Mouse (Mus musculus): ENCODE data around the gene Tdgf1. TPM values are rescaled to one million over a fixed set of nuclear protein-coding genes. Genes with fewer than 3 reads are reported as not detected.

The Tdgf1 gene
- total RNA-seq, 2 experiments from 2014 or later, result not detected

DNA sequence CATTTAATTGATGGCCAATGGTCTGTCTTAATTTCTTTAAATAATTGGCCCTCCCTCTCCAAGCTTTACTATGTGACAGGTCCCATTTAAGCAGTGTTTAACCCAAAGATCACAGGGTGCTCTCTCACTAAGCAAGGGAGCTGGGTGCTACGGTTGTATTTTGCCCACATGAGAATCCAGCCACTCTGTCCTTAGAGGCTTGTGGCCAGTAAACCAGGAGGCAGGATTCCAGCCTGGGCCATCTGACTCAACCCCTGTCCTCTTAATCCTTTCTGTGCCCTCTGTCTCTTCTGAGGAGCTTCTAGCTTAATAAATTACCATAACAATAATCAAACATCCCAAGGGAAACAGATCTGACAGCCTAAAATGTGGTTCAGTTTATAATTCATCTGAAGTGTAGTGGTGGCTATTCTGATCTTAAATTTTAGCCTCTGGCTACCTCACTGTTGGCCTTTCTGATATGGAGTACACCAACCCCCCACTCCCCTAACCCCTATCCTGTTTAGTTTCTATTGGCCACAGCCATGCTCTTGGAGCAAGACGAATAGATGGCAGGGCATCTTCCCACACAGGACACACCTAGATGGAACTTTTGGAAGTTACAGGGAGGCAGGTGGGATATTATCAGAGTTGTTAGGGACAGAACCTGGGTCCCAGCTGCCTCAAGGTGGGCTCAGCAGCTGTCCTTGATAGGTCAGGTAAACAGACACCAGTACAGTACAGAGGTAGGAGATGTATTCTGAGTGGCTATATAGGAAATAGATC is 8.9 kb upstream of the Tdgf1 start:
- DNase-seq, result no peak
- intact Hi-C loops (cut with DNase I), result loop anchor here (2.0 to 5.0 kb wide), 2 partner anchors 32 to 173 kb away; no protein-coding TSS in a partner anchor

- intact Hi-C loops (cut with DNase I), result loop anchor here (2.0 to 5.0 kb wide), 2 partner anchors 31 to 172 kb away; no protein-coding TSS in a partner anchor
- DNase-seq, result peak; percentile 76 to 78
Measured at GRCm38 (mm10) chr9:110953550-110954461, 7.8 kb upstream of the Tdgf1 start.

DNA sequence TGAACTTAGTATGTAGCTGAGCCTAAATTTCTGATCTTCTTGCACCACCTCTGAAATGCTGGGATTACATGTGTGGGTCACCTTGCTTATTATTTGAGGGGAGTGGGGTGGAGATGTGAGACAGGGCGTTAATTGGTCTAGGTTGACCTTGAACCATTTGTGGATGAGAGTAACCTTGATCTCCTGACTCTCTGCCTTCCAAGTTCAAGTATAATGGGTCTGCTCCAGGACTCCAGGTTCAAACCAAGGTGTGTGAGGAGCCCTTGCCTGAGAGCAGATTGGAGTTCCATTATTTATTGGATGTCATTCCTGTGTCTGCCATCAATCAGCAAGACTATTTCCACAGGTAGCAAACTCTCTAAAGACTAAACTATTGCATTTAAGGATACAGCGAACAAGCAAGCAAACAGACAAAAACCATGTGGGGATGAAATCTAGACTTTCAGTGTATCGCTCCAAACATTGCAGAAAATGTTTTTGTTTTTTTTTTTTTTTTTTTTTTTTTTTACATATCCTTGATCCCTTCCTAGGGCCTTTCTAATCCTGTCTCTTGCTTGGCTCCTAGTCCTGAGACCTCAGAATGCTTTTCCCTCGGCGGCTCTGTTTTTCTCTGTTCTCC is 7.1 kb upstream of the Tdgf1 start:
- intact Hi-C loops (cut with DNase I), result loop anchor here (5.0 kb wide), 1 partner anchor 171 kb away; no protein-coding TSS in a partner anchor
- peak in 1 of 2 experiments; percentile 21 for DNase-seq

DNA sequence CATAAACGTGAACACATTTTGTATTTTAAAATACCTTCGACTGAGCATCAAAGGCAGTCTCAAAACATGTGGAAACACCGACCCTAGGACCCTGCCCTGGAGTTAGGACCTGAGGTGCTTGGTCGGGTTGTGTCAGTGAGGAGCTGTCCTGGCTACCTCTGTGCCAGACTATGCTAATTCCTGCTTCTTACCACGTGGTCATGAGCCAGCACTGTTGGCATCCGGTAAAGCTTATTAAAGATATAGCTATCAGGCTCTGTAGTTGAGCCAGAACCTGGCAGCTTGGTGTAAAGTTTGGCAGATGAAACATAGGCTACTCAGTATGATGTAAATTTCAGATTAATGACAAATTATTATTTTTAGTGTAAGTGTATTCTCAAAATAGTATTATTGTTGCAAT is 6.4 kb upstream of the Tdgf1 start:
- peak in 1 of 2 experiments; percentile 24 for DNase-seq
- intact Hi-C loops (cut with DNase I), result loop anchor here (5.0 kb wide), 1 partner anchor 170 kb away; no protein-coding TSS in a partner anchor

DNA sequence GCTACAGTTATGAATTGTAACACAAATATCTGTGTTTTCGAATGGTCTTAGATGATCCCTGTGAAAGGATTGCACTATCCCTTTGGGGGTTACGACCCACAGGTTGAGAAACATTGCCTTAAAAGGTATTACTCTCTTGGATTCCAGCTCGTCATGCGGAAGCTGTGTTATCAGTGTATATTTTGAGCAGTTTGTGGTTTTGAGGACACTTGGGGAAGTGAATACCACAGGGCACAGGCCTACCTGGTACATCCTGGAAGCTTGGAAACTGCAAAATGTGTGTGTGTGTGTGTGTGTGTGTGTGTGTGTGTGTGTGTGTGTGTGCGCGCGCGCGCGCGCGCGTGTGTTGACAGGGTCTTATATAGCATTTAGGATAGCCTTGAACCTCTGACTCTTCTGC is 5.9 kb upstream of the Tdgf1 start:
- intact Hi-C loops (cut with DNase I), result loop anchor here (5.0 kb wide), 1 partner anchor 170 kb away; no protein-coding TSS in a partner anchor
- no peak for DNase-seq

DNA sequence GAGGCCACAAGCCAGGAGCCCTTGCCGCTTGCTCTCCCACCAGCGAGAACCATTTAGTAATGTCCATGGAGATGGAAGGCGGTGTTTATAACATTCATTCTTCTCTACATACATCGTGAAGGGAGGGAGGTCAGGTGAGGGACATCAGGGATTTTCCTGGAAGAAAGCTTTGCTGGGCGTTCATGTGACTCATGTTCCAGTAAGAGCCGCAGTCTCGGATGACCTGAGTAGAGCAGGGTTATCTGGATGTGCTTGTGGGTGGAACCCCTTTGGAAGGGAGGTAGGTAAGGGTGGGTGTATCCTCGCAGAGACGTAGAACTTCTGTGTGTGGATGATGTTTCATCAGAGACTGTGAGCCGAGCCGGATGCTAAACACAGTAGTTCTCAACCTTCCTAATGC is 5.4 kb upstream of the Tdgf1 start, which contains the start of gene Lrrc2:
Gene Lrrc2, plus strand, starts transcription at position 149 of the 400 bp plus-strand sequence.
- no peak for DNase-seq
- intact Hi-C loops (cut with DNase I), result loop anchor here (5.0 kb wide), 1 partner anchor 169 kb away; no protein-coding TSS in a partner anchor

DNA sequence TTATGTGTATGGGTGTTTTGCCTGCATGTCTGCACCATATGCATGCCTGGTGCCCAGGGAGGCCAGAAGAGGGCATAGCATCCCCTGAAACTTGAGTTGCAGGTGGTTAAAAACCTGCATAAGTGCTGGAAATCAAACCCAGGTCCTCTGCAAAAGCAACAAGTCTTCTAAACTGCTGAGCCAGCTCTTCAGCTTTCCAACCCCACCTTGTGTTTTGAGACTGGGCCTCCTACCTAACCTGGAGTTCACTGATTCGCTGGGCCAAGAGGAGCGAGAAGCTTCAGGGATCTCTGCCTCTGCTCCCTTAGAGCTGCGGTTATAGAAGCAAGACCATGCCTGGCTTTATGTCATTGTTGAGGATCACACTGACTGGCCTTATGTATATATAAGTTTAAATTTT is 4.2 kb upstream of the Tdgf1 start:
- intact Hi-C loops (cut with DNase I), result loop anchor here (5.0 kb wide), 1 partner anchor 168 kb away; no protein-coding TSS in a partner anchor
- no peak for DNase-seq

DNA sequence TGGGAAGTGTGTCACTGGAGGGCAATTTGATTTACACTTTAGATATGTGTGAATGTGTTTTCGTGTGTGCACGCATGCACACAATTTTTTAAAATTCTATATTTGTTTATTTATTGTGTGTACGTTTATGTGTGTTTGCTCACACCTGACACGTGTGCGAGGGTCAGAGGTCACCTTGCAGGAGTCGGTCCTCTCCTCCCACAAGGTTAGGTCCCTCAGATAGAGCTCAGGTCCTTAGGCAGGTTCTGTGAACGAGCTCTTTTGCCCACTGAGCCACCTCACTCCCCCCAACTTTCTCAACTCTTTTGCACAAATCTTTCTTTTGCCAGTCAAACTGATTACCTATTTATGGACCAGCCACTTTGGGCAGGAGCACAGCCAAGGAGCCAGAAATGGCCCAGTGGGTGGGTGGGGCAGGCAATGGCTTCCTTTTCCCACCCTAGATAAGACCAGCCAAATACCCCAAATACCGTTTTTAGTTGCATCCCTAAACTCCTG is 2.9 kb upstream of the Tdgf1 start:
- DNase-seq, result no peak
- intact Hi-C loops (cut with DNase I), result no loop called here

DNA sequence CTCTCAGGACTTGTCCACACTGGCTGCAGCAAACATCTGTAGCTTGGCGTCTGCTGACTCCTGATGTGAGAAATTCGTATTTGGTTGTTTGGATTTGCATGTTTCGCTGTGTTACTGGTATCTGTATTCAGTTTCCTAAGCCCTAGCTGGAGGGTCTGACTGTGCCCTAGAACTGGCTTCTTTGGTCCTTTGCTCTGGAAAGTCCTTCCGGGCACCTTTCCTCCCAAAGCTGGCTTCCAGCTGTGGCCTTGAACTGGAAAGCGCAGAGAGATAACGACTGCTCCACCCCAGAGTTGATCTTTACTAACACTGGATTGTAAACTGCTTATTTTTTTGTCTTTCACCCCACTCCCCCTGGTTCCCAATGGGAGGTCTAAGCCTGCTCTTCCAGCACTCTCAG is 1.9 kb upstream of the Tdgf1 start:
- intact Hi-C loops (cut with DNase I), result no loop called here
- DNase-seq, result no peak

- no peak for DNase-seq
- intact Hi-C loops (cut with DNase I), result no loop called here
Measured at GRCm38 (mm10) chr9:110947261-110947661, 1.3 kb upstream of the Tdgf1 start.

DNA sequence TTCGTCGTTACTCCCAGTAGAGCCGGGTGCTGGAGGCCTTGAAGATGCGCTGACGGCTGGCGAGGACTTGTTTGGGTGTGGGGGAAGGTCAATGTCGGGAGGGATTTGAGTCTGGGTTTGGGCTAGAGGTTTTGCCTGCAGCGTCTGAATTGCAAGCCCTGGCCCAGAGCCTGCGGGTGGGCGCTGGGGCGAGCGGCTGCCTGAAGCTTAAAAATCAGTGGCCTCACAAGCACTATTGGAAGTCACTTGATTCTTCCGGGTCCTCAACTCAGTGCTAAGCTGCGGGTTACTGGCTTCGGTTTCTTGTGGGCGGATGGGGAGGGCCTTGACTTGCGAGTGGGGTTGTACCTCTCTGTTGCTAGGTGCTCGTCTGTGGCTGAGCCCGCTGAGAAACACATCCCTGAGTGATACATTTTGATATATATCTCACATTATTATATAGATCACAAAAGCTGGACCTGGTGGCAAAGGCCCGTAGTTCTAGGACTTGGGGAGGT is 638 bp upstream of the Tdgf1 start:
- intact Hi-C loops (cut with DNase I), result no loop called here
- DNase-seq, result no peak

DNA sequence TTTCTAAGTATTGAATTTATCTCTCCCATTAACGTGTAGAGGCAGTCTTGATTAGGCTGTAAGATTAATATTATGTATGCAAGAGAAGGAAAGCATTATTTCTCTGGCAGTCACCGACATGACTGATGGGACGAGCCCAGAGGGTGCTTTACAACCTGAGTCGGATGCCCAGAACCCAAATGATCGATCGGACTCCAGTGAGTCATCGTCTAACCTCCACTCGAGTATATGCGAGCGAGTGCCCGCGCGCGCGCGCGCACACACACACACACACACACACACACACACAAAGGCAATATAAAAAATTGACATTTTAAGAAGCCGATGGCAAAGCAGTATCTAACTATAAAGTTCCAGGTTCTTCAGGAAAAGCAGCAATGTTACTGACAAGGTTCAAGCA is 615 bp downstream of the Tdgf1 start:
- intact Hi-C loops (cut with DNase I), result no loop called here
- DNase-seq, result no peak

- DNase-seq, result no peak
- intact Hi-C loops (cut with DNase I), result no loop called here
Measured at GRCm38 (mm10) chr9:110944265-110944664, 1.7 kb downstream of the Tdgf1 start.

DNA sequence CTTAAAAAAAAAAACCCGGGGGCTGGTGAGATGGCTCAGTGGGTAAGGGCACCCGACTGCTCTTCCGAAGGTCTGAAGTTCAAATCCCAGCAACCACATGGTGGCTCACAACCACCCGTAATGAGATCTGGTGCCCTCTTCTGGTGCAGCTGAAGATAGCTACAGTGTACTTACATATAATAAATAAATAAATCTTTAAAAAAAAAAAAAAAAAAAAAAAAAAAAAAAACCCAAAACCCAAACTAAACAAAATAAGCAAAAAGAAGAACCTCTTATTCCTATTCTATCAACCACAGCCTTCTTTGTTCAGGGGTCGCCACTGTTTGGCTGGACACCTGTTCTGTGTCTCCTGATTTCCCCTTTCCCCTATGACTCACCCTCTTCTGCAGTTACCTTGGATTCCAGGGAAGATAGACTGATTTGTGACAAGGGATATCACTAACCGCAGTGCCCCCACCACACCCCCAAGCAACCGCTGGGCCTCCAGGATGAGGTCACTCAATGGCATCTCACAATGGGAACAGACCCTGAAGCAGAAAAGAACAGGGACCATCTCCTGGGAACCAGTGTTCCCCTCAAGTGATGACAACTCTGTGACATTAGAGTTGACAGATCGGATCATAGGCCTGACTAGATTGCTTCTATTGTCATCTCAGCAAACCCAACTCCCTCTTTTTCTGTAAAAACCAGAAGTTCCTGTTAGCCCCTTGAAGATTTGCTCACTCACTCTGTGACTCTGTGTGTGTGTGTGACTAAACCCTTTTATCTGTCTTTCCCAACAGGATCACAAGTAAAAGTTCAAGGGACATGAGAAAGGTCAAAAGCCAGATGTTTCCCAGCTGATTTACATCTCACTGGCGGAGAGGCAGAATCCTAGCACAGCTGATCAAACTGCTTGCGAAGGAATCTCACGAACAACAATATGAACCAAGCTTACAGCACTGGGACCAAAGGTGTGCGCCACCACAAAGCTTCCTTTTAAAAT is 8.2 kb downstream of the Tdgf1 start:
- intact Hi-C loops (cut with DNase I), result no loop called here
- no peak for DNase-seq

- intact Hi-C loops (cut with DNase I), result no loop called here
- DNase-seq, result peak in 1 of 2 experiments; percentile 34
Measured at GRCm38 (mm10) chr9:110935941-110936340, 10.0 kb downstream of the Tdgf1 start.

DNA sequence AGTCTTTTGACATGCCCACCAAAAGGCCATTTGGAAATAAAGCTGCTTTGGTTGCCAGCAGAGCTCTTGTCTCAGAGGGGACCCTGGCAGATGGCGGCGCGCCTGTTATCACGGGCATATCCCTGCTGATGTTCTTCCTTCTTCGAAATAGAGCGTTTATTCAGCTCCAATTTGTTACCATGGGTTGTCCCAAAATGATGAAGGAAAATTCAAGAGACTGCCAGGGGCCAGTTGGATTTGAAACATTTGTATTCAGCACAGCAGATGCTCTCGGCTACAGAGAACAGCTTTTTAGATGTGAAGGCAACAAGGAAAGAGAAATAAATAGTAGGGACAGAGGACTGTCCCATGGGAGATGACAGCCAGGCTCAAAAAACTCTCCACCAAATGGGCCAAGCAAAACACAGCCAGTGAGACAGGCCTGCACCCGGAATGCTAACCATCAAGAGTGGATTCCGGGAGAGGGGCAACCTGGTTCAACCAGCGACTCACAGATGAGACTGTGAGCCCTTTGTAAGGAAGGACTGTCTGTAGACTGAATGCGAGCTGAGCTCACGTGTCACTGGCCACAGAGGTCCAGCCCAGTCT is 12.0 kb downstream of the Tdgf1 start:
- intact Hi-C loops (cut with DNase I), result no loop called here
- DNase-seq, result peak; percentile 26 to 32

DNA sequence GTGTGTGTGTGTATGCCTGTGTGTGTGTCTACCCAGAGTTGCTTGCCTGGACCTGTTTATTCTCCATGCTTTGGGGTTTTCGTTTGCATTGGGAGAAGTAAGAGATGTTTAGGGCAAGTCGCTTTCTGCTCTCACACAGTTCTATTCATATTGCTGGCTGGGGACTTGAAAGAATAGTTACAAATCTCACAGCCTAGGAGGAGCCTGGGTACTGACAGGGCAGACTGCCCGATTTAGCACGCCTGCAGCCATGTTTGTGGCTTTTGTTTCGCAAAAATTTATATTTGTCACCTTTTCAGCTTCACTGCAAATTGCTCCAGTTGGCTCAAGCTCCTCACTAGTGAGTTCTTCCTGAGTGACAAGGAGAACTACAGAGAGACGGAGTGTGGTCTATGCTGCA is 14.4 kb downstream of the Tdgf1 start:
- intact Hi-C loops (cut with DNase I), result no loop called here
- no peak for DNase-seq

DNA sequence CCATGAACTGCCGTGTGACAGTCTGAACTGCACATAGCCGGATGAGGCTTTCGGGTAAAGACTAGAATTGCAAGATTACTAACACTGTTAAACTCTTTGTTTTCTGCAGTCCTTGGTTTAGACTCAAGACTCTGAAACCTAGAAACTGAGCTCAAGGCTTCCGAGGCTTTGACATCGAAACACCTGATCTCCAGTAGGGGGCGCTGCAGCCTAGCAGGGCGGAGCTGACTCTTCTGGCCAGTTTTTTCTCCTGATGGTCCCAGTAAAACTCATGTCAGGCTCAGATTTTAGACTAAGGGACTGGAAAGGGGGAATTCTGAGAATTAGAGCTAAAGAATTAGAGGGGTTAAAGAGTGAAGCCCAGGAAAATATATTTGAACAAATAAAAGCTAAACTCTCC is 23.2 kb downstream of the Tdgf1 start:
- DNase-seq, result peak; percentile 74 to 82
- intact Hi-C loops (cut with DNase I), result loop anchor here (2.0 to 5.0 kb wide), 5 partner anchors 20 to 150 kb away; partner anchors contain the start of gene Tmie
